In genomic region chr7:46096136-46096535, GRCm38 (mm10) we compare ENCODE assay signal across 8 mouse cellular contexts. TPM values are rescaled to one million over a fixed set of nuclear protein-coding genes. Genes with fewer than 3 reads are reported as not detected.
A peak's percentile ranks its signal among the peaks of the same experiment; 100 is the strongest.
DNase-seq lines count a peak whose midpoint lies in the region; ATAC-seq lines count a peak whose summit lies in the region.

No protein-coding gene starts in this region.

- no peak overlapping the region for H3K9ac ChIP-seq in hindbrain, embryonic 15.5 days

- no peak overlapping the region for H3K27ac ChIP-seq in hindbrain, embryonic 15.5 days (replicated peaks)

- peaks cover 32% of the 10 kb centered on the region for H3K4me1 ChIP-seq in hindbrain, embryonic 15.5 days (replicated peaks)

- H3K36me3 ChIP-seq in hindbrain, embryonic 15.5 days: no peaks in the 10 kb centered on the region

- H3K4me3 ChIP-seq in hindbrain, embryonic 15.5 days: no peak overlapping the region

- ATAC-seq in hindbrain, embryonic 15.5 days (ENCODE audit: low FRiP score, low read depth): peak; percentile 37; the same call in 1 of the 2 replicates

- H3K27me3 ChIP-seq in hindbrain, embryonic 15.5 days: peaks cover 11% of the 10 kb centered on the region

- no peaks in the 10 kb centered on the region for H3K9me3 ChIP-seq in hindbrain, embryonic 15.5 days

- DNase-seq in 3T3-L1 (ENCODE audit: low read depth, low spot score): peak; percentile 74
- DNase-seq in NIH3T3 (ENCODE audit: low read depth): peak; percentile 85
- peak; percentile 79 for DNase-seq in cerebellum, adult 9-10 months
- DNase-seq in frontal cortex, postnatal 25 days (ENCODE audit: low spot score in 2 of 2): peak; percentile 38 to 62
- DNase-seq in left cerebral cortex, postnatal 4 days: peak; percentile 75
- DNase-seq in natural killer cell, adult 2 months (ENCODE audit: low spot score in 2 of 2): peak; percentile 36 to 51
- DNase-seq in testis, postnatal 10 days (ENCODE audit: low spot score): peak; percentile 81

- H3K4me2 ChIP-seq in hindbrain, embryonic 15.5 days: no peak overlapping the region

- intact Hi-C loops in left cerebral cortex, postnatal 4 days (cut with DNase I): loop anchor here (1.0 to 10.0 kb wide), 3 partner anchors 108 to 509 kb away; partner anchors contain the start of gene Myod1

- 3% methylated on average over 4 of the region's 4 CpGs for WGBS in hindbrain, embryonic 15.5 days

RNA-seq across cellular contexts. Expression of gene Kcnj11, which starts 4.4 kb away (rescaled TPM):
- 2.5 and 3.3 TPM in 2 replicates for polyA plus RNA-seq in hindbrain, embryonic 15.5 days (2015; fragmentation: Nextera tagmentation; extraction: Ambion mirVana)
- total RNA-seq in left cerebral cortex, postnatal 4 days (2021): 10 to 100 TPM; 11.8 to 12.8 TPM
